Mouse (Mus musculus): ENCODE data around the gene Tenm4. TPM values are rescaled to one million over a fixed set of nuclear protein-coding genes. Genes with fewer than 3 reads are reported as not detected.

Tenm4 gene
- polyA plus RNA-seq, 1 experiment from 2014 or later: 5.4 TPM

DNA sequence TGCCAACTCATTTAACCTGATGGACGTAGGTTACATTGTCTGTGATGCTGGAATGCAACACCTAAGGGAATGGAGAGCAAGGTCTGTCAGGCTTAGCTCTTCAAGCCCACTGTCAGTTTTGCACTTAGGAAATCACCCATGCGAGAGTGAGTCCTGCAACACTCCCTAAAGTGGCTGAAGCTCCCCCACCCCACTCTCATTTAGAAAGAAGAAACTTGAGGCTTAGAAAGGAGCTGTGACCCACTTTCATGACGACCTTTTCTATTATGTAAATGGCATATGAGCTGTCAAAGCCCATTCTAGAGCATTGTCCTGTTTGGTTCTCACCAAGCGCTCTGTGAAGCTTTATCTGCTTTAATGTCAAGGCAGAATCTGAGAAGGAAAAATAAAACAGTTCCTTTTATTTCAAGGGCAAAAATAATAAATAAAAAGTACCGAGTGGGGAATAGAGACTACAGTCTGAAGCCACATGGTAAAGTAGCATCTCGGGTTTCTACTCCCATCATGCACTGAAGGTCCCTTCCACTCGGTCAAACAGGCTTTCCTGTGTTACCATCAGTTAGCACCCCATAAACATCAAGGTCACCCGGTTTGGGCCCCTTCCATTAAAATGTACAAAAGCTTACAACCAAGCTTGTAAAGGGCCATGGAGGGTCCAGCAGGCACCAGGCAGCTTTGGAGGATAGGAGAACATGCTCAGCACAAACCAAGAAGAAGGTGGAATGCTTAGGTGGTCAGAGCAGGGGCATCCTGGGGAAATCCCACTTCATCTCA is 621.6 kb downstream of the Tenm4 start:
- POLR2A ChIA-PET: no interaction called here
- in situ Hi-C loops (cut with MboI; ENCODE audit: low pct_unique_long_range_greater_than_20kb): loop anchor here (25.0 kb wide), 1 partner anchor 120 kb away; no protein-coding TSS in a partner anchor
- TF ChIP-seq CTCF (IDR thresholded peaks at IDR 0.05): no peak
- no peaks in the 10 kb centered on the region for H3K27me3 ChIP-seq
- CTCF ChIA-PET: interaction anchor here (1.2 to 2.7 kb wide), 4 partner anchors 10 to 122 kb away, joined by 3 to 7 read pairs (median 4); no protein-coding TSS in a partner anchor
- ATAC-seq (no peak), DNase-seq (ENCODE audit: low read depth, low spot score) (no peak)

DNA sequence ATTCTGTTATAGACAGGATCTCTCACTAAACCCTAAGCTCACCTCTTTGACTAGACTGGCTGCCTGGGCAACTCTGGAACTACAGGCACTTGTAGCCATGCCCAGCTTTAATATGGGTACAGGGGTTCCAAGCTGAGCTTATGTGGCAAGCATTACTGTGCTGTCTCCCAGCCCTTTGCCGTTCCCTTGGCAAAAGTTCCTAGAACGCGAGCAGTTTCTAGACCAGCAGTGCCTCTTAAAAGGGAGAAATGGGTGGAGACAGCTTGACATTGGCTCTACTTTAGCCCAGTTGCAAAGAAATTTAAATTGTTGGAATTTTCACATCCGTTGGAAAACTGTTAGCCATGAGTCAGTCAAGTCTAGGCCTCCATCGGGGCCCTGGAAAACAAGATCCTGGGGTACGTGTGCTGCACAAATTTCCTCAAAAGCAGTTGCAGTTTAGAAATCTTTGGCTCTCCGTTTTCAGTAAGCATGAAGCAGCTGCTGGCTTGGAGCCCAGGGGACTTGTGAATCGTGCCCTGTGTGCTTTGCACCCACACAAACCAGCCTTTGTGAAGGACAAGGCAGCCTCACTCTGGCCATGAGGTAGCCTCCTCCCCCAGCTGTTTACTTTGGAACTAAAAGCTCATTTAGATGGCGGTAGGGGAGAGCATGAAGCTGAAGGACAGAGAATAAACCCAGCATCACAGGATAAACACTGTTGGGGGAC is 625.1 kb downstream of the Tenm4 start:
- ATAC-seq (peak; percentile 61), DNase-seq (ENCODE audit: low read depth, low spot score) (peak; percentile 73)
- no peaks in the 10 kb centered on the region for H3K27me3 ChIP-seq
- CTCF ChIA-PET: interaction anchor here (1.0 to 3.5 kb wide), 3 partner anchors 9 to 118 kb away, joined by 3 to 15 read pairs (median 3); no protein-coding TSS in a partner anchor
- in situ Hi-C loops (cut with MboI; ENCODE audit: low pct_unique_long_range_greater_than_20kb): loop anchor here (25.0 kb wide), 1 partner anchor 116 kb away; no protein-coding TSS in a partner anchor
- no peak for TF ChIP-seq CTCF (IDR thresholded peaks at IDR 0.05)
- POLR2A ChIA-PET: no interaction called here

DNA sequence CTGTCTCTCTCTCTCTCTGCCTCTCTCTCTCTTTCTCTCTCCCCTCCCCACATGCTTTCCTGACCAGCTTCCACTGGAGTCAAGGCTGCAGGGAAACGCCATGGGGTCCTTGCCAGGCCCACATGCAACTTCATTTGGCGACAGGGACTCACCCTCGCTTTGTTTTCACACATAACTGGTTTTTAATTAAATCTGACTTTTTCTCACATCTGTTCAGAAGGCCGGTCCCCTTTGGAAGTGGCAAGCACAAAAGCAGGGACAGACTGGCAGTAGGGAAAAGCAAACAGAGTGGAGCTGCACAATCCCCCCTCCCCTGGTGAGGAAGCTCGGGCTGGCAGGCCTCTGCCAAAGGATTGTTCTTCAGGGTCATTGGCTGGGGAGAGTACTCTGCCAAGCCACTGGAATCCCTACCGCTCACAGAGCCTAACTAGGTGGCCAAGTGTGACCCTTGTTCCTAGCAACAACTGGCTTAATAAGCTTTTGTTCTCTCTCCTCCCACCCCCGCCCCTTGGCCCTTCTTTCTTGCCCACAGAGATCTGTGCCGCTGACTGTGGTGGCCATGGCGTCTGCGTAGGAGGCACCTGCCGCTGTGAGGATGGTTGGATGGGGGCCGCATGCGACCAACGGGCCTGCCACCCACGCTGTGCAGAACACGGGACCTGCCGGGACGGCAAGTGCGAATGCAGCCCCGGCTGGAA is 625.9 kb downstream of the Tenm4 start:
- TF ChIP-seq CTCF (IDR thresholded peaks at IDR 0.05): no peak
- CTCF ChIA-PET: interaction anchor here (1.2 to 3.5 kb wide), 2 partner anchors 114 to 117 kb away, joined by 3 to 15 read pairs; no protein-coding TSS in a partner anchor
- no peaks in the 10 kb centered on the region for H3K27me3 ChIP-seq
- DNase-seq (ENCODE audit: low read depth, low spot score) (no peak), ATAC-seq (peak; percentile 68)
- in situ Hi-C loops (cut with MboI; ENCODE audit: low pct_unique_long_range_greater_than_20kb): loop anchor here (25.0 kb wide), 1 partner anchor 115 kb away; no protein-coding TSS in a partner anchor
- POLR2A ChIA-PET: no interaction called here

DNA sequence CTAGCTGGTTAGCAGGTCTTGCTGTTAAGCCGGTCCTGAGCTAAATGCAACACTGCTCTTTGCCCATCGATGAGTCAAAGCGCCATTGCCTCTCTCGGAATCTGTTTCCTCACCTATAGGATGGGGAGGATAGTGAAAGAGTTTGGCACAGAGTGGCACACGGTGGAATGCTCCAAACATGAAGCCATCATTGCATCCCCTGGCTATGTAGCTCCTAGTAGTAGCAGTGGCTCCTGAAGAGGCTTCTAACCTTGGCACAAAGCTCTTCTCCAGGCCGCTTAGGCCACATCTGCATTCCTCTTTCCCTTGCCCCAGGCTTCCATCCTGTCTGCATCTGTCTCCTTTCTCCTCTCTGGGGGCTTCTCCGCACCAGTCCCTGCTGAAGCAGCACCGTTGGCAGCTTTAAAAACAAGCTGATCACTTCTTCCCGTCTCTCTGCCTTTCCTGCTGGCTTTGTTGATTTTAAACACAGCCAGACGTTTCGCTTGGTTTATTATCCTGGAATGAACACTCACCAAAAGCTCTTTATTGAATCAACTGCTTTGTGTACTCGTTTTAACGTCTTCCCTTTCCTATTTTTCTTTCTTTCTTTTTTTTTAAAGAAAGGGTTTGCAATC is 626.8 kb downstream of the Tenm4 start:
- ATAC-seq (no peak), DNase-seq (ENCODE audit: low read depth, low spot score) (no peak)
- no peaks in the 10 kb centered on the region for H3K27me3 ChIP-seq
- in situ Hi-C loops (cut with MboI; ENCODE audit: low pct_unique_long_range_greater_than_20kb): loop anchor here (25.0 kb wide), 1 partner anchor 114 kb away; no protein-coding TSS in a partner anchor
- TF ChIP-seq CTCF (IDR thresholded peaks at IDR 0.05): no peak
- CTCF ChIA-PET: interaction anchor here (1.2 to 3.5 kb wide), 4 partner anchors 11 to 116 kb away, joined by 3 to 15 read pairs (median 4); no protein-coding TSS in a partner anchor
- POLR2A ChIA-PET: no interaction called here

DNA sequence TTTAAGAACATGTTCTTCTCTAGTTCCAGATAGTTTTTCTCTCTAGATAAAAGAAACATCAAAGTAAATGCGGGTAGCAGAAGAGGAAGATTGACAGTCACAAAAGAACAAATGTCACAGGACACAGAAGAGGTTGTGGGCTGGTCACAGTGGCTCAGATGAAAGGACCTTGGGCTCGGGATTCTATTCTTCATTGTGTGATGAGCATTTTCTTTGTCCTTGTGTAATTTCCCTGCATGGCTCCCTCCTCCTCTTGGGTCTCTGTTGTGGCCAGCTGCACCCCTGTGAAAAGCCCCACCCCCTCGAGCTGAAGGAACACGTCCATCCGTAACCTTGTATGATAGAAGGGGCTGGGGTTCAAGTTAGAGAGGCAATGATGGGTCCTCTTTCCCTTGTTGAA is 628.8 kb downstream of the Tenm4 start:
- H3K27me3 ChIP-seq: no peaks in the 10 kb centered on the region
- ChIA-PET CTCF (interaction anchor here (2.0 kb wide), 1 partner anchor 9 kb away, joined by 6 read pairs; no protein-coding TSS in a partner anchor), POLR2A (no interaction called here)
- ATAC-seq (no peak), DNase-seq (ENCODE audit: low read depth, low spot score) (no peak)
- in situ Hi-C loops (cut with MboI; ENCODE audit: low pct_unique_long_range_greater_than_20kb): loop anchor here (25.0 kb wide), 1 partner anchor 112 kb away; no protein-coding TSS in a partner anchor
- no peak for TF ChIP-seq CTCF (IDR thresholded peaks at IDR 0.05)

DNA sequence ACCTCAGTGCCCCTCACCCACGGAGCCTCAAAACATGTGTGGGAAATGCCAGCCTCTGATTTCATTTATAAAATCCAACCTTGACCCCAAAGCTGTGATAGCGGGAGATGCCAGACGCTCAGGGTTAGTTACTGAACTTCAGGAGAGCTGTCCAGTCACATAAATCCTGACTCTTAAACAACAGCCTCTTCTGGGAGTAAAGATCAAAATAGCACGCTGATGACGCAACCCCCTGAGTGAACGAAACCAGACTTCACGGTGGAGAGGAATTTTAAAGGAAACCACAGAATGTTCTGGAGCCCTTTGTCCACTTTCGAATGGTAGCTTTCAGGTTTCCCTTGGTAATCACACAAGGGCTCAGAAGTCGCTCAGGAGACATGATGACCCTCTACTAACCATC is 630.3 kb downstream of the Tenm4 start:
- TF ChIP-seq CTCF (IDR thresholded peaks at IDR 0.05): no peak
- in situ Hi-C loops (cut with MboI; ENCODE audit: low pct_unique_long_range_greater_than_20kb): no loop called here
- ATAC-seq: no peak

DNA sequence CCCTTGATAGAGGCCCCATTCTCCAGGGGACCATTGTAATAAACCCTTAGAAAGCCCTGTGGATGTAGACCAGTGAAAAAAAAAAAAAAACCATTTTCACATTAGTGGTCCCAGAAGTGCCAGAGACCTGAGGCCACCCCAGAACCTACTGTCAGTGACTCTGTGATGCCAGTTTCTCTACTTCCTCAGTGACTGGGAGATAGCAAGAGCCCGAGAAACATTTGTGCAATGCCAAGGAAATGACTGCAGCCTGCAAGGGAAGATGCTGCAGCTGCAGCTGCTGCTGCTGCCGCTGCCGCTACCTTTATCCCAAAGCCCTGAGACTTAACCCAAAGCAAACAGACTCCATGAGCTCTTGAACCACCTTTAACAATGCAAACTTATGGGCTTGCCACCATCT is 631.2 kb downstream of the Tenm4 start:
- in situ Hi-C loops (cut with MboI; ENCODE audit: low pct_unique_long_range_greater_than_20kb): no loop called here
- H3K27me3 ChIP-seq: no peaks in the 10 kb centered on the region
- ChIA-PET POLR2A (no interaction called here), CTCF (interaction anchor here (1.6 kb wide), 1 partner anchor 10 kb away, joined by 3 read pairs; no protein-coding TSS in a partner anchor)
- no peak for TF ChIP-seq CTCF (IDR thresholded peaks at IDR 0.05)
- ATAC-seq (no peak), DNase-seq (ENCODE audit: low read depth, low spot score) (no peak)

More for the DNA sequence above, 630.3 kb downstream of the Tenm4 start:
- peak; percentile 69 for DNase-seq (ENCODE audit: low read depth, low spot score)
- ChIA-PET CTCF (interaction anchor here (1.1 kb wide), 1 partner anchor 31 kb away, joined by 3 read pairs; no protein-coding TSS in a partner anchor), POLR2A (interaction anchor here (0.6 kb wide), 1 partner anchor 40 kb away, joined by 3 read pairs; no protein-coding TSS in a partner anchor)
- H3K27me3 ChIP-seq: no peaks in the 10 kb centered on the region

DNA sequence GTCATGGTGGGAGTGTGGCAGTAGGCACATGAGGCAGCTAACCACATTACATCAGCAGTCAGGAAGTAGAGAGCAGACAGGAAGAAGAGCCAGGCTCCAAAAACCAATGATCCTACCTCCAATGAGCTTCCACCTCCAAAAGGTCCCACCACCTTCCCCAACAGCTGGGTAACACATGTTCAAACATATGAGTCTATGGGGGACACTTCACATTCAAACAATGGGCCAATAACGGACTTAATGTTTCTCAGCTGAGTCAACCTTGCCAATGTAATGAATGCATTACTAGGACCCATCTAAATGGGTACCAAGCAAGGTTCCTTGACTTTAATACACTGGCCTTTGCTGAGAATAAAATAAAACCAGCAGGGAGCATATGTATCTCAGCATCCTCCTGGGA is 635.5 kb downstream of the Tenm4 start:
- CTCF ChIA-PET: interaction anchor here (1.5 kb wide), 1 partner anchor 27 kb away, joined by 5 read pairs; no protein-coding TSS in a partner anchor
- POLR2A ChIA-PET: no interaction called here
- DNase-seq (ENCODE audit: low read depth, low spot score) (no peak), ATAC-seq (no peak)
- no peak for TF ChIP-seq CTCF (IDR thresholded peaks at IDR 0.05)
- in situ Hi-C loops (cut with MboI; ENCODE audit: low pct_unique_long_range_greater_than_20kb): loop anchor here (5.0 kb wide), 1 partner anchor 49 kb away; no protein-coding TSS in a partner anchor
- no peaks in the 10 kb centered on the region for H3K27me3 ChIP-seq

DNA sequence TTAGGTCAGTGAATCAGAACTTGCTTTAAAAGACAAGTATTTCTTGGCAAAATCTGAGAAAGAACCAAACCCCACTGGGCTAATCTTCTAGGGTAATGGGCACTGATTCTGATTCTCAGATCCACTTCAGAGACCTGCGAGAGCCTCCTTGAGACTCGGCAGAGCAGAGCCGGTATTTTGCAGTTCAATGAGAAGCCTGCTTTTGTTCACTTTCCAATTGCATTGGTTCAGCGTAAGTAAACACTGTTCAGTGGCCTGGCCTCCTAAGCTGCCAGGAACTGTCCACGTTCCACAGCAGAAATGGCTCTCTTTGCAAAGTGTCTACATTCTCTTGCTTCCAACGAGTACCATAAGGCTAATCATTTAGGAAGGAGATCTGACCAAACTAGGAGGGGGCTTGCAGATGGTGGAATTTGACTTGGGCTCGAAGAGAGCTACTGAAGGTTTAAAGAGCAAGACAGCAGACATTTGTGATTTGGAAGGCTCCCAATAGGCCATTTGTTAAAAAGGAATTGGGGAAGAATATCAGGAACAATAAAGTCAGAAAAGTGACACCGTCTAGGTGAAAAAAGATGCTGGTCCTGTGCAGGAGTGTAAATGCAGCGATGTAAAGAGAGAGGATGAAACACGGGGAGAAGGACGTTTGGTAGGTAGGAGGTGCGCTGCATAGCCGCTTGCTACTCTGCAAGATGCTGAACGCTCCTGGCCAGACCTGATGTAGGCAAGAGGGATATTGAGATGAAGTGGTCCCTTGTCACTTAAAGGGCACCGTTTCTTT is 636.4 kb downstream of the Tenm4 start:
- no peak for DNase-seq (ENCODE audit: low read depth, low spot score)
- no peak for TF ChIP-seq CTCF (IDR thresholded peaks at IDR 0.05)
- ATAC-seq: no peak

More for the DNA sequence above, 636.4 kb downstream of the Tenm4 start:
- in situ Hi-C loops (cut with MboI; ENCODE audit: low pct_unique_long_range_greater_than_20kb): loop anchor here (5.0 kb wide), 1 partner anchor 50 kb away; no protein-coding TSS in a partner anchor
- ChIA-PET CTCF (interaction anchor here (1.5 kb wide), 1 partner anchor 9 kb away, joined by 6 read pairs; no protein-coding TSS in a partner anchor), POLR2A (no interaction called here)
- no peaks in the 10 kb centered on the region for H3K27me3 ChIP-seq

Measured in Patski (cell line).